Mouse (Mus musculus) midbrain, embryonic 14.5 days (tissue): ENCODE results near the gene Slc12a4. TPM values are rescaled to one million over a fixed set of nuclear protein-coding genes. Genes with fewer than 3 reads are reported as not detected.
A peak's percentile ranks its signal among the peaks of the same experiment; 100 is the strongest.

ENCODE experiments used
- ATAC-seq: fragments of 200-750 bp; cut with Nextera tagmentation; 2 replicates; pipeline ENCODE4 v1.8.0; 2017; ENCODE audit warnings: moderate number of reproducible peaks, moderate library complexity; ENCODE audit not compliant: low FRiP score, low TSS enrichment
- DNase-seq: peaks from one replicate; pipeline ENCODE4 v3.0.0-alpha.2; 2015
- H3K27ac ChIP-seq: fragments of 300-500 bp; sonication (generic); replicated peaks from 2 replicates; pipeline ENCODE4 v1.5.1; 2014; ENCODE audit warnings: mild to moderate bottlenecking, low read depth, low read length, moderate library complexity
- H3K27me3 ChIP-seq: fragments of 300-500 bp; sonication (generic); 2 replicates; pipeline ENCODE4 v1.6.1; 2014; ENCODE audit warnings: low read length, control low read depth, mixed read lengths; ENCODE audit not compliant: control insufficient read depth, insufficient read depth
- H3K36me3 ChIP-seq: fragments of 300-500 bp; sonication (generic); 2 replicates; pipeline ENCODE4 v1.6.1; 2014; ENCODE audit warnings: low read length, control low read depth; ENCODE audit not compliant: control insufficient read depth, insufficient read depth
- H3K4me1 ChIP-seq: fragments of 300-500 bp; sonication (generic); 2 replicates; pipeline ENCODE4 v1.6.1; 2014; ENCODE audit warnings: mild to moderate bottlenecking, antibody characterized with exemption, low read length, control low read depth; ENCODE audit not compliant: control insufficient read depth, insufficient read depth
- H3K4me2 ChIP-seq: fragments of 300-500 bp; sonication (generic); 2 replicates; pipeline ENCODE4 v1.6.1; 2014; ENCODE audit warnings: mild to moderate bottlenecking, low read length, moderate library complexity
- H3K4me3 ChIP-seq: fragments of 300-500 bp; sonication (generic); replicated peaks from 2 replicates; pipeline ENCODE4 v1.5.1; 2014; ENCODE audit warnings: low read depth, low read length
- H3K9ac ChIP-seq: fragments of 300-500 bp; sonication (generic); replicated peaks from 2 replicates; pipeline ENCODE4 v1.6.1; 2014; ENCODE audit warnings: mild to moderate bottlenecking, low read length, moderate library complexity
- H3K9me3 ChIP-seq: fragments of 300-500 bp; sonication (generic); 2 replicates; pipeline ENCODE4 v1.6.1; 2016; ENCODE audit warnings: low read length, control low read depth, mixed read lengths; ENCODE audit not compliant: control insufficient read depth
- WGBS: fragments of 180-500 bp; shearing (Covaris S2); extraction: QIAGEN DNeasy Blood & Tissue Kit; methylation state at CpG from one replicate; pipeline ENCODE4 v1.1.7; 2014; 5-methylcytosine and 5-hydroxymethylcytosine counted together
- polyA plus RNA-seq: library from polyadenylated mRNA; unstranded; fragments of >200 nt; fragmentation: Nextera tagmentation; extraction: Ambion mirVana; gene quantifications from 2 replicates; pipeline ENCODE4 v1.2.1, GENCODE M21; 2014

The Slc12a4 gene
- polyA plus RNA-seq, 1 experiment from 2014 or later: 5.2 TPM

GRCm38 (mm10) chr8:105942542-105942941 is 23.4 kb downstream of the Slc12a4 start:
- ATAC-seq: no peak
- WGBS: 95% methylated on average over 5 of the region's 5 CpGs
- Histone ChIP-seq H3K4me2 (no peak overlapping the region), H3K27ac (no peak overlapping the region), H3K4me3 (no peak overlapping the region), H3K4me1 (peaks cover 6% of the 10 kb centered on the region; the same call in 1 of the 2 replicates), H3K9ac (no peak overlapping the region), H3K36me3 (no peaks in the 10 kb centered on the region), H3K9me3 (no peaks in the 10 kb centered on the region), H3K27me3 (no peaks in the 10 kb centered on the region)
- DNase-seq: no peak

DNA sequence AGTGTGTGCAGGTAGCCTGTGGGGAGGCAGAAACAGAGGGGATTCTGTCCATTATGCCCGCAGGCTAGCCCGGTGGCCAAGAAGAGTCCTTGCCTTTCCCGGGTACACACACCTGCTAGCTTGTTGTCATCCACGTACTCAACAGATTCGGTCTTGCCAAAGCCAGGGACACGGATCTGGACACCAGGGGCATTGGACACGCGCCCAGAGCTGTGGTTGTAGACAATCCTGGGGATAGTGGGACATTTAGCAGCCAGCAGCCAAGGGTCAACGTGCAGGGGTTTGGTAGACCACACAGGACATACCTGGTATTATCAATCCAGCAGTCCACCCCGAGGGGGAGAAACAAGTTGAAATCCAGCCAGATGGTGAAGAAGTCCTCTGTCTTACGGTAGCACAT is 23.9 kb downstream of the Slc12a4 start:
- Histone ChIP-seq H3K36me3 (no peaks in the 10 kb centered on the region), H3K4me3 (no peak overlapping the region), H3K4me2 (no peak overlapping the region), H3K27ac (no peak overlapping the region), H3K9me3 (no peaks in the 10 kb centered on the region), H3K9ac (no peak overlapping the region), H3K4me1 (peaks cover 6% of the 10 kb centered on the region; the same call in 1 of the 2 replicates), H3K27me3 (no peaks in the 10 kb centered on the region)
- ATAC-seq: no peak
- no peak for DNase-seq
- WGBS: 92% methylated on average over 11 of the region's 11 CpGs

DNA sequence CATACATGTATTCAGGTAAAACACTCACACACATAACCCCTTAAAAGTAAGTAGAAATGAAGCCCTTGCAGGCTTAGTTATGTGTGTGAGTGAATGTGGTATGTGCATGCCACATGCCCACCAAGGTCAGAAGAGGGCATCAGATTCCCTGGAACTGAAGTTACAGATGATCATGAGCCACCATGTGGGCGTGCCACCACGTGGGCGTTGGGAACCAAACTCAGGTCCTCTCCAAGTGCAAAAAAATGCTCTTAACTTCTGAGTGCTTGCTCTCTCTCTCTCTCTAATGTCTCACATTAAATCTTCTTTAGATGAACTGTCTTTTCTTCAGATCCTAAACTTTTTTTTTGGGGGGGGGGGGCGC is 27.6 kb downstream of the Slc12a4 start, which contains the start of gene Psmb10:
Gene Psmb10 (minus strand): TSS at position 139 of the 364 bp plus-strand sequence.
- H3K4me3 ChIP-seq: peak within 1 kb of the TSS; percentile 46
- peaks cover 15% of the 10 kb centered on the region for H3K4me1 ChIP-seq
- H3K4me2 ChIP-seq: peak within 1 kb of the TSS; percentile 84
- peak within 1 kb of the TSS; percentile 81 for H3K9ac ChIP-seq
- no peaks in the 10 kb centered on the region for H3K9me3 ChIP-seq
- H3K27me3 ChIP-seq: no peaks in the 10 kb centered on the region
- ATAC-seq (no peak), DNase-seq (no peak)
- WGBS: 38% methylated on average over 4 of the region's 4 CpGs
- no peaks in the 10 kb centered on the region for H3K36me3 ChIP-seq
- peak within 1 kb of the TSS; percentile 83 for H3K27ac ChIP-seq

- DNase-seq (peak; percentile 64), ATAC-seq (peak; percentile 44)
- Histone ChIP-seq H3K27ac (peak overlapping the region; percentile 83), H3K27me3 (no peaks in the 10 kb centered on the region), H3K4me3 (peak overlapping the region; percentile 46), H3K9ac (peak overlapping the region; percentile 81), H3K9me3 (no peaks in the 10 kb centered on the region), H3K4me2 (peak overlapping the region; percentile 84), H3K4me1 (peaks cover 15% of the 10 kb centered on the region), H3K36me3 (no peaks in the 10 kb centered on the region)
- 1% methylated on average over 33 of the region's 33 CpGs for WGBS
Measured at GRCm38 (mm10) chr8:105937496-105938305, 28.2 kb downstream of the Slc12a4 start.

DNA sequence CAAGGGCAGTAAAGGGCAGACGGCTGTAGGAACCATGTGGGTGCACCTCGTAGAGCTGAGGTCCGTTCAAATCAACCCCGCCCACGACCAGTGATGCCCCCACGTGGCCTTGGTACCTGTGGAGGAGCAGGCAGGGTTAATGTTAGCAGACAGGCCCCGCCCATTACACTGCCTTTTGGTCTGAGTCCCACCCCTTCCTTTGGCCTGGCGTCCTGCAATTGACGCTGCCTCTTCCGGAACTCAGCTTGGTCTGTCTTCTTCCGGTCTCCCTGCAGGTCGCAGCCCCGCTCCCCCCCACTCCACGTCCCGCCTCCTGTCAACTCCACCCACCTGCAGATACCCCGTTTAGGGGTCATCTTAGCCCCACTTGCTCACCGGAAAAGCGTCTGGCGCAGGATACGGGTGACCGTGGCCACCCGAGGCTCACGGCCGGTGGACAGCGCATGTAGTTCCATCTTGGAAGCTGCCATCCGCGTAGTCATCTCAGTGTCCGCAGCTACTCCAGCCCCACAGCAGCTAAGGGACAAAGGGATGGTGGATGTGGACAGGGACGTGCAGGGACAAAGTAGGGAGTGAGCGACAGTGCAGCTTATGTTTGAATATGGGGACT is 28.9 kb downstream of the Slc12a4 start:
- Histone ChIP-seq H3K4me2 (peak overlapping the region; percentile 84), H3K4me3 (peak overlapping the region; percentile 46), H3K9me3 (no peaks in the 10 kb centered on the region), H3K4me1 (peaks cover 15% of the 10 kb centered on the region), H3K36me3 (peaks cover 5% of the 10 kb centered on the region; the same call in 1 of the 2 replicates), H3K27ac (peak overlapping the region; percentile 83), H3K27me3 (no peaks in the 10 kb centered on the region), H3K9ac (peak overlapping the region; percentile 81)
- ATAC-seq (peak; percentile 90), DNase-seq (peak; percentile 93)
- WGBS: 1% methylated on average over 30 of the region's 30 CpGs

DNA sequence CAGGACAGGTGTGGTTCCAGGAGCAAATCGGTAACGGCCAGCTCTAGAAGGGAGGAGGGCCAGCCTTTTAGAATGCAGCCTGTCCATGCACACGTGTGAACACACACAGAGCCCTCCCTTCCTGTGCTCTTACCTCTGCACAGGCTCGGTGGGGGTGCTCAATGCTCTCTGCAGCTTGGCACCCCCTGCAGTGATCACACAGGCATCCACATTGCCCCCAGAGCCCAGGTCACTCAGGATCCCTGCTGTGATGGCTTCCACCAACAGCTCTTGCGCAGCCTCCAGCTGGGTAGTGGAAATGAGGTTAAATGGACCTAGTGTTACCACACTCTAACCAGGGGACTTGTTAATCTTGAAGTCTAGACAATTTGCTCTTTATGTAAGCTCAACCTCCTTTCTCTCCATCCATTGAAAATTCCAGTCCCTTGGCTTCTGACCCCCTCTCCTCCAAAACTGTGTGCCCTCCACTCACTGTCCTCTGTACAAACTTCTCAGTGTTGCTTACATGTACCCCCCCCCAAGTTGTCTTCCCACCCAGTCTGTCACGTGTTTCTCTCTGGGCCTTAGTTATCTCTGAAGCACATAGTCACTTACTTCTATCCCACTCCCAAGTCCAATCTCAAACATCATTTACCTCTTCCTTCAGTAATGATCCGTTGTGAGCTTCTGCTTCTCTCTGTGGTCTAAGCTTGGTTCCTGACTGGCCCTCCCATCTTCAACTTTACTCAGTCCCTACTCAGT is 29.9 kb downstream of the Slc12a4 start:
- Histone ChIP-seq H3K27me3 (no peaks in the 10 kb centered on the region), H3K27ac (0 out of 2 replicates have a peak overlapping the region, but pooled peaks have one; percentile 83), H3K9ac (peak overlapping the region; percentile 81), H3K4me1 (peaks cover 15% of the 10 kb centered on the region), H3K36me3 (peaks cover 9% of the 10 kb centered on the region; the same call in 1 of the 2 replicates), H3K9me3 (no peaks in the 10 kb centered on the region), H3K4me3 (peak overlapping the region; percentile 46), H3K4me2 (peak overlapping the region; percentile 84)
- DNase-seq (no peak), ATAC-seq (no peak)
- 35% methylated on average over 7 of the region's 7 CpGs for WGBS

- Histone ChIP-seq H3K27ac (no peak overlapping the region), H3K9me3 (no peaks in the 10 kb centered on the region), H3K4me3 (no peak overlapping the region), H3K36me3 (peaks cover 9% of the 10 kb centered on the region; the same call in 1 of the 2 replicates), H3K4me2 (no peak overlapping the region), H3K4me1 (peaks cover 15% of the 10 kb centered on the region), H3K27me3 (no peaks in the 10 kb centered on the region), H3K9ac (no peak overlapping the region)
- DNase-seq (no peak), ATAC-seq (no peak)
- 89% methylated on average over 6 of the region's 6 CpGs for WGBS
Measured at GRCm38 (mm10) chr8:105935105-105935504, 30.8 kb downstream of the Slc12a4 start.

DNA sequence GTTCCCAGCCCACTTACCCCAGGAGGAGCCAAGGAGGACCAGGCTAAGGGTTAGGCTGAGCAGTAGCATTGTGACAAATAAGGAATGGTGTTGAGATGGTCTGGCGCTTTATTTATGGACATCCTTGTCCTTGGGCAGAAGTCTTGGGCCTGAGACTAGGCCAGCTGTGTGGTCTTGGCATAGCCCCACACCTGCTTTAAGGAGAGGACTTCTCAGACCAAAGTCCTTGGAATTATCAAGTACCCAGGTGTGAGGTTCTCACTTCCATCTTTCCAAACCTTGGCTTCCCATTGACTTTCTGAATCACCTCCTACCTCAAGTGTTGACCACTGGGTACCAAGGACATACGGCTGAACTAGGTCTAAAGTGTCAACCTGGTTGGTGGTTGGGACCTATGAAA is 32.1 kb downstream of the Slc12a4 start, which contains the start of gene Ctrl:
Gene Ctrl (minus strand): TSS at position 101 of the 400 bp plus-strand sequence.
- H3K36me3 ChIP-seq: peaks cover 15% of the 10 kb centered on the region
- H3K4me3 ChIP-seq: no peak within 1 kb of the TSS
- H3K4me2 ChIP-seq: no peak within 1 kb of the TSS
- WGBS: 96% methylated on average over 2 of the region's 2 CpGs
- no peaks in the 10 kb centered on the region for H3K9me3 ChIP-seq
- DNase-seq (no peak), ATAC-seq (no peak)
- no peak within 1 kb of the TSS for H3K27ac ChIP-seq
- no peak within 1 kb of the TSS for H3K9ac ChIP-seq
- H3K4me1 ChIP-seq: peaks cover 15% of the 10 kb centered on the region
- no peaks in the 10 kb centered on the region for H3K27me3 ChIP-seq
